Mouse (Mus musculus): ENCODE measurements at regions not wholly inside any gene's neighbourhood (a gene's known extent, or its start where the extent isn't known, plus 50 kb on each side); places are given as distances from the start of the nearest gene placed in this dataset.

GRCm38 (mm10) chr6:126588761-126589160 is 53.5 kb upstream of the Kcna5 start:
- no peak for DNase-seq

- DNase-seq = no peak
Measured at GRCm38 (mm10) chr6:126587476-126587875, 52.3 kb upstream of the Kcna5 start.

DNA sequence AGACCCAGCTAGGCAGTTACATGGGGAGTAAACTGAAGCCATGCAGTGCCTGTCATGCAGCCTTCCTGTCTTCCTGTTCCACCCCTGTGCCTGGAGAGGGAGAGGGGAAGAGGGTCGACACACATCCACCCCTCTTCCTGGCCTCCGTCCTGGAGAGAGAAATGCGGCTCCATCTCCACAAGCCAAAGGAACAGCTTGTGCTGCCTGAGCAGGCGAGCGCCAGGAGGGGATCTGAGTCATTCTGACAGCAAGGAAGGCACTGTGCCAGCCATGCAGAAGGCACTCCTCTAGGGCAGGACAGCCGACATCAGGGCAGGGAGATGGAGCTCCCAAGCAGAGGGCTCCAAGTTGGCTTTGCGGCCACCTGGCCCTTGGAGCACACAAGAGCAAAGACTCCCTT is 50.6 kb upstream of the Kcna5 start:
- DNase-seq = peak; percentile 96

Measured in layer of hippocampus, adult 9-11 months (tissue).